Mouse (Mus musculus): ENCODE data around the gene Sod3. TPM values are rescaled to one million over a fixed set of nuclear protein-coding genes. Genes with fewer than 3 reads are reported as not detected.

Sod3 gene
- total RNA-seq, 1 experiment from 2014 or later = not detected

Other genes starting within 250 kb of the Sod3 start
- 357 to 407 TPM (median 362 TPM) in 3 replicates for gene Dhx15, start 173.3 kb upstream of the Sod3 start, total RNA-seq (2017)
- not detected in 3 replicates for gene Ccdc149, start 107.7 kb downstream of the Sod3 start, total RNA-seq (2017)
- 0.10 TPM in 1 of 3 replicates, not detected in the others for gene Lgi2, start 202.7 kb downstream of the Sod3 start, total RNA-seq (2017)

Data from monocyte, adult 5-6 weeks (primary cell).